In the genomic region with DNA sequence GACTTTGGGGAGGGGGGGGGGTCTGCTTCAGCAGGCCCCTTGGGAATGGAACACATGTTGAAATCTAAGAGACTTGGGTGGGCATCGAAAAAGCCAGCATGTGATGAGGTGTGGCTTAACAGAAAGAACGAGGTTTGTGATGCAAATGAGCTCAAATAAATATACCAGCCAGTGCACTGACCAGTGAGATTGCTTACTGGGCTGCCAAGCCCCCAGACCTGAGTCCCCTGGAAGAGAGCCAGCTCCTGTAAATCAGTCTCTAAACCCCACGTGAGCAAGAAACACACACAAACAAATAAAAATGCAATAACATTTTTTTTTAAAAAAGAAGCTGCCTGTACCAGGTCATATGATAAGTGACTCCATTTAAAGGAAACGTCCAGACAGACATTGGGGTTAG, we compare ENCODE assay signal across 17 mouse cellular contexts. TPM values are rescaled to one million over a fixed set of nuclear protein-coding genes. Genes with fewer than 3 reads are reported as not detected.
A peak's percentile ranks its signal among the peaks of the same experiment; 100 is the strongest.
DNase-seq lines count a peak whose midpoint lies in the region; ATAC-seq and TF ChIP-seq lines count a peak whose summit lies in the region.
"Had no signal": no experiment of that assay in that cellular context is flagged by ENCODE, and none has a peak within 500 bp of the region (broad histone marks: within the 10 kb centered on the region; RNA-seq: fewer than 3 reads in every experiment).

No protein-coding gene starts in this region.

- no peak overlapping the region for H3K4me2 ChIP-seq in hindbrain, embryonic 13.5 days
- H3K4me2 ChIP-seq in hindbrain, embryonic 12.5 days (replicated peaks): no peak overlapping the region
- H3K4me2 ChIP-seq in neural tube, embryonic 13.5 days: no peak overlapping the region
- no peak overlapping the region for H3K4me2 ChIP-seq in kidney, postnatal 0 days (ENCODE audit: low read length)
- H3K4me2 ChIP-seq: embryonic facial prominence, embryonic 12.5 days; forebrain, embryonic 12.5 days had no signal

- H3K4me1 ChIP-seq in hindbrain, embryonic 13.5 days (replicated peaks): peaks cover 25% of the 10 kb centered on the region
- H3K4me1 ChIP-seq in hindbrain, embryonic 12.5 days: peaks cover 23% of the 10 kb centered on the region
- H3K4me1 ChIP-seq in neural tube, embryonic 13.5 days (replicated peaks): peaks cover 35% of the 10 kb centered on the region
- H3K4me1 ChIP-seq in kidney, postnatal 0 days (replicated peaks; ENCODE audit: insufficient read depth, low read length): peaks cover 34% of the 10 kb centered on the region

- peaks cover 24% of the 10 kb centered on the region for H3K27me3 ChIP-seq in hindbrain, embryonic 13.5 days
- peaks cover 28% of the 10 kb centered on the region for H3K27me3 ChIP-seq in hindbrain, embryonic 12.5 days
- H3K27me3 ChIP-seq in neural tube, embryonic 13.5 days: peaks cover 17% of the 10 kb centered on the region
- H3K27me3 ChIP-seq in kidney, postnatal 0 days (ENCODE audit: insufficient read depth, low read length): no peaks in the 10 kb centered on the region
- H3K27me3 ChIP-seq: CH12.LX; embryonic facial prominence, embryonic 12.5 days had no signal

- H3K27ac ChIP-seq in hindbrain, embryonic 13.5 days: no peak overlapping the region
- H3K27ac ChIP-seq in hindbrain, embryonic 12.5 days: no peak overlapping the region
- H3K27ac ChIP-seq in neural tube, embryonic 13.5 days (replicated peaks): 0 out of 2 replicates have a peak overlapping the region, but pooled peaks have one; percentile 13
- peak overlapping the region; percentile 73 for H3K27ac ChIP-seq in kidney, postnatal 0 days
- H3K27ac ChIP-seq: embryonic facial prominence, embryonic 12.5 days; forebrain, embryonic 12.5 days had no signal

- no peak for DNase-seq in neural tube, embryonic 10.5 days (ENCODE audit: extremely low spot score, low spot score)
- DNase-seq in kidney, postnatal 0 days (ENCODE audit: low spot score): no peak
- DNase-seq in urinary bladder, postnatal 25 days (ENCODE audit: low spot score): no peak
- no peak for DNase-seq in adrenal gland, adult (ENCODE audit: inconsistent age in 2 of 2, low spot score in 1 of 2)
- DNase-seq in adrenal gland, postnatal 36 days: no peak
- DNase-seq: cerebellum, adult 8-10 months; gastrocnemius, postnatal 14 days; lung, adult 2 months; midbrain, embryonic 14.5 days had no signal

- ATAC-seq in hindbrain, embryonic 13.5 days (ENCODE audit: low FRiP score): no peak
- ATAC-seq in hindbrain, embryonic 12.5 days (ENCODE audit: low FRiP score): no peak
- no peak for ATAC-seq in neural tube, embryonic 13.5 days (ENCODE audit: low read depth)
- no peak for ATAC-seq in kidney, postnatal 0 days (replicated peaks; ENCODE audit: low FRiP score, low read depth)

- WGBS in hindbrain, embryonic 13.5 days: 30% methylated on average over 4 of the region's 4 CpGs
- WGBS in hindbrain, embryonic 12.5 days: 42% methylated on average over 4 of the region's 4 CpGs
- WGBS in neural tube, embryonic 13.5 days: 23% methylated on average over 4 of the region's 4 CpGs
- 31% methylated on average over 4 of the region's 4 CpGs for WGBS in kidney, postnatal 0 days

- no peaks in the 10 kb centered on the region for H3K9me3 ChIP-seq in hindbrain, embryonic 13.5 days
- H3K9me3 ChIP-seq in hindbrain, embryonic 12.5 days (replicated peaks): no peaks in the 10 kb centered on the region
- H3K9me3 ChIP-seq in neural tube, embryonic 13.5 days: no peaks in the 10 kb centered on the region
- H3K9me3 ChIP-seq in kidney, postnatal 0 days (replicated peaks; ENCODE audit: low read length): no peaks in the 10 kb centered on the region
- H3K9me3 ChIP-seq: embryonic facial prominence, embryonic 12.5 days; forebrain, embryonic 12.5 days had no signal

- no peaks in the 10 kb centered on the region for H3K36me3 ChIP-seq in hindbrain, embryonic 13.5 days
- no peaks in the 10 kb centered on the region for H3K36me3 ChIP-seq in hindbrain, embryonic 12.5 days
- H3K36me3 ChIP-seq in neural tube, embryonic 13.5 days: no peaks in the 10 kb centered on the region
- no peaks in the 10 kb centered on the region for H3K36me3 ChIP-seq in kidney, postnatal 0 days (ENCODE audit: insufficient read depth, low read length)
- H3K36me3 ChIP-seq: embryonic facial prominence, embryonic 12.5 days; forebrain, embryonic 12.5 days had no signal

- no peak for TF ChIP-seq CTCF in kidney, postnatal 0 days (IDR thresholded peaks at IDR 0.05; ENCODE audit: low read depth)

- 0 out of 2 replicates have a peak overlapping the region, but pooled peaks have one; percentile 11 for H3K9ac ChIP-seq in hindbrain, embryonic 13.5 days
- H3K9ac ChIP-seq in hindbrain, embryonic 12.5 days: no peak overlapping the region
- no peak overlapping the region for H3K9ac ChIP-seq in neural tube, embryonic 13.5 days
- no peak overlapping the region for H3K9ac ChIP-seq in kidney, postnatal 0 days (ENCODE audit: low read depth, low read length)
- H3K9ac ChIP-seq: embryonic facial prominence, embryonic 12.5 days; forebrain, embryonic 12.5 days had no signal

- H3K4me3 ChIP-seq in hindbrain, embryonic 13.5 days: no peak overlapping the region
- H3K4me3 ChIP-seq in hindbrain, embryonic 12.5 days: no peak overlapping the region
- no peak overlapping the region for H3K4me3 ChIP-seq in neural tube, embryonic 13.5 days
- no peak overlapping the region for H3K4me3 ChIP-seq in kidney, postnatal 0 days (replicated peaks; ENCODE audit: low read depth, low read length)
- H3K4me3 ChIP-seq: embryonic facial prominence, embryonic 12.5 days; forebrain, embryonic 12.5 days had no signal

RNA-seq across cellular contexts. Expression of gene Tmem51, which starts 17.5 kb away (rescaled TPM):
- 5.6 and 6.4 TPM in 2 replicates for polyA plus RNA-seq in hindbrain, embryonic 13.5 days (2015; fragmentation: Nextera tagmentation; extraction: Ambion mirVana)
- polyA plus RNA-seq in hindbrain, embryonic 12.5 days (2016; fragmentation: Nextera tagmentation; extraction: Ambion mirVana): 7.1 and 8.7 TPM in 2 replicates
- polyA plus RNA-seq in neural tube, embryonic 13.5 days (2015; fragmentation: Nextera tagmentation; extraction: Ambion mirVana): 5.2 and 6.4 TPM in 2 replicates
- polyA plus RNA-seq in kidney, postnatal 0 days (2015; fragmentation: Nextera tagmentation; extraction: Ambion mirVana): 53.8 and 56.8 TPM in 2 replicates
- total RNA-seq in adrenal gland, postnatal 36 days (2021): 1 to 10 TPM; 4.9 to 5.0 TPM

RNA-seq across cellular contexts. Expression of gene Fhad1, which starts 51.7 kb away (rescaled TPM):
- 5.0 and 5.9 TPM in 2 replicates for polyA plus RNA-seq in hindbrain, embryonic 13.5 days (2015; fragmentation: Nextera tagmentation; extraction: Ambion mirVana)
- 5.2 and 6.2 TPM in 2 replicates for polyA plus RNA-seq in hindbrain, embryonic 12.5 days (2016; fragmentation: Nextera tagmentation; extraction: Ambion mirVana)
- 3.6 and 4.0 TPM in 2 replicates for polyA plus RNA-seq in neural tube, embryonic 13.5 days (2015; fragmentation: Nextera tagmentation; extraction: Ambion mirVana)
- polyA plus RNA-seq in kidney, postnatal 0 days (2015; fragmentation: Nextera tagmentation; extraction: Ambion mirVana): 0.32 and 0.50 TPM in 2 replicates
- total RNA-seq in adrenal gland, postnatal 36 days (2021): under 1 TPM; 0.66 to 0.79 TPM
- total RNA-seq: hematopoietic stem cell, adult 5-6 weeks; neutrophil, adult 5-6 weeks had no signal

Comparison
In these comparisons a context has a peak if more than half of its experiments do, and no peak if none do; other contexts are left out.
1. H3K27ac ChIP-seq: peak in neural tube, embryonic 13.5 days (single experiment) and kidney, postnatal 0 days (single experiment); none in hindbrain, embryonic 13.5 days (single experiment) and hindbrain, embryonic 12.5 days (single experiment).